Mouse (Mus musculus): ENCODE measurements around the gene Polr3gl. TPM values are rescaled to one million over a fixed set of nuclear protein-coding genes. Genes with fewer than 3 reads are reported as not detected.

Gene Polr3gl
- total RNA-seq, 2 experiments from 2014 or later: 23.8 to 29.7 TPM

GRCm38 (mm10) chr3:96573611-96574511, 20.1 kb downstream of the Polr3gl start:
- no peak for DNase-seq (ENCODE audit: extremely low spot score in 1 of 2, low spot score in 1 of 2)

GRCm38 (mm10) chr3:96571896-96572698, 21.9 kb downstream of the Polr3gl start:
- no peak for DNase-seq (ENCODE audit: extremely low spot score in 1 of 2, low spot score in 1 of 2)

GRCm38 (mm10) chr3:96571336-96571735, 22.6 kb downstream of the Polr3gl start:
- no peak for DNase-seq (ENCODE audit: extremely low spot score in 1 of 2, low spot score in 1 of 2)

GRCm38 (mm10) chr3:96570643-96571042, 23.3 kb downstream of the Polr3gl start:
- DNase-seq (ENCODE audit: extremely low spot score in 1 of 2, low spot score in 1 of 2): no peak

- DNase-seq (ENCODE audit: extremely low spot score in 1 of 2, low spot score in 1 of 2): no peak
Measured at GRCm38 (mm10) chr3:96569966-96570605, 23.9 kb downstream of the Polr3gl start.

- no peak for DNase-seq (ENCODE audit: extremely low spot score in 1 of 2, low spot score in 1 of 2)
Measured at GRCm38 (mm10) chr3:96569506-96569905, 24.5 kb downstream of the Polr3gl start.

GRCm38 (mm10) chr3:96568605-96569004, 25.4 kb downstream of the Polr3gl start:
- no peak for DNase-seq (ENCODE audit: extremely low spot score in 1 of 2, low spot score in 1 of 2)

GRCm38 (mm10) chr3:96566661-96567450, 27.1 kb downstream of the Polr3gl start:
- no peak for DNase-seq (ENCODE audit: extremely low spot score in 1 of 2, low spot score in 1 of 2)

GRCm38 (mm10) chr3:96565105-96565504, 28.9 kb downstream of the Polr3gl start:
- no peak for DNase-seq (ENCODE audit: extremely low spot score in 1 of 2, low spot score in 1 of 2)

GRCm38 (mm10) chr3:96564633-96565032, 29.3 kb downstream of the Polr3gl start:
- DNase-seq (ENCODE audit: extremely low spot score in 1 of 2, low spot score in 1 of 2): no peak

GRCm38 (mm10) chr3:96563911-96564632, 29.9 kb downstream of the Polr3gl start:
- no peak for DNase-seq (ENCODE audit: extremely low spot score in 1 of 2, low spot score in 1 of 2)

GRCm38 (mm10) chr3:96563267-96563666, 30.7 kb downstream of the Polr3gl start:
- DNase-seq (ENCODE audit: extremely low spot score in 1 of 2, low spot score in 1 of 2): no peak

GRCm38 (mm10) chr3:96561946-96562681, 31.9 kb downstream of the Polr3gl start:
- DNase-seq (ENCODE audit: extremely low spot score in 1 of 2, low spot score in 1 of 2): no peak

- no peak for DNase-seq (ENCODE audit: extremely low spot score in 1 of 2, low spot score in 1 of 2)
Measured at GRCm38 (mm10) chr3:96560881-96561668, 32.9 kb downstream of the Polr3gl start.

GRCm38 (mm10) chr3:96559911-96560850, 33.8 kb downstream of the Polr3gl start:
- DNase-seq (ENCODE audit: extremely low spot score in 1 of 2, low spot score in 1 of 2): no peak

GRCm38 (mm10) chr3:96559398-96559910, 34.5 kb downstream of the Polr3gl start:
- no peak for DNase-seq (ENCODE audit: extremely low spot score in 1 of 2, low spot score in 1 of 2)
